12 mouse cellular contexts compared by ENCODE assay signal in genomic region chr13:100866311-100866710, GRCm38 (mm10). TPM values are rescaled to one million over a fixed set of nuclear protein-coding genes. Genes with fewer than 3 reads are reported as not detected.
DNase-seq lines count a peak whose midpoint lies in the region; ATAC-seq and TF ChIP-seq lines count a peak whose summit lies in the region.
"Had no signal": no experiment of that assay in that cellular context is flagged by ENCODE, and none has a peak within 500 bp of the region (broad histone marks: within the 10 kb centered on the region; RNA-seq: fewer than 3 reads in every experiment).

No protein-coding gene starts in this region.

- no peak overlapping the region for H3K9ac ChIP-seq in kidney, postnatal 0 days (ENCODE audit: low read depth, low read length)
- H3K9ac ChIP-seq in intestine, embryonic 16.5 days (ENCODE audit: low read depth, low read length) = no peak overlapping the region
- H3K9ac ChIP-seq in hindbrain, embryonic 12.5 days = no peak overlapping the region
- no peak overlapping the region for H3K9ac ChIP-seq in midbrain, embryonic 13.5 days (replicated peaks)
- H3K9ac ChIP-seq in midbrain, postnatal 0 days (replicated peaks; ENCODE audit: low read length, poor library complexity, severe bottlenecking) = no peak overlapping the region
- H3K9ac ChIP-seq: midbrain, embryonic 15.5 days had no signal

- no peaks in the 10 kb centered on the region for H3K4me1 ChIP-seq in kidney, postnatal 0 days (replicated peaks; ENCODE audit: insufficient read depth, low read length)
- peaks cover 5% of the 10 kb centered on the region for H3K4me1 ChIP-seq in intestine, embryonic 16.5 days (ENCODE audit: control insufficient read depth, insufficient read depth, low read length)
- H3K4me1 ChIP-seq in hindbrain, embryonic 12.5 days = peaks cover 1% of the 10 kb centered on the region; the same call in 1 of the 2 replicates
- peaks cover 1% of the 10 kb centered on the region; the same call in 1 of the 2 replicates for H3K4me1 ChIP-seq in midbrain, embryonic 13.5 days (replicated peaks)
- H3K4me1 ChIP-seq in midbrain, postnatal 0 days (ENCODE audit: insufficient read depth, low read length) = no peaks in the 10 kb centered on the region

- H3K27ac ChIP-seq in kidney, postnatal 0 days = no peak overlapping the region
- no peak overlapping the region for H3K27ac ChIP-seq in intestine, embryonic 16.5 days (ENCODE audit: low read length)
- no peak overlapping the region for H3K27ac ChIP-seq in hindbrain, embryonic 12.5 days
- no peak overlapping the region for H3K27ac ChIP-seq in midbrain, embryonic 13.5 days
- no peak overlapping the region for H3K27ac ChIP-seq in midbrain, postnatal 0 days (ENCODE audit: low read depth, low read length)
- H3K27ac ChIP-seq: midbrain, embryonic 15.5 days had no signal

- DNase-seq in kidney, postnatal 0 days (ENCODE audit: low spot score) = peak; percentile 55
- no peak for DNase-seq in kidney, postnatal 10 days
- no peak for DNase-seq in midbrain, postnatal 0 days (ENCODE audit: low spot score)
- DNase-seq: kidney, adult 8-10 months had no signal

- H3K9me3 ChIP-seq in kidney, postnatal 0 days (replicated peaks; ENCODE audit: low read length) = no peaks in the 10 kb centered on the region
- no peaks in the 10 kb centered on the region for H3K9me3 ChIP-seq in intestine, embryonic 16.5 days (ENCODE audit: control insufficient read depth, low read length)
- H3K9me3 ChIP-seq in hindbrain, embryonic 12.5 days (replicated peaks) = no peaks in the 10 kb centered on the region
- H3K9me3 ChIP-seq in midbrain, embryonic 13.5 days = no peaks in the 10 kb centered on the region
- no peaks in the 10 kb centered on the region for H3K9me3 ChIP-seq in midbrain, postnatal 0 days (ENCODE audit: low read length)
- H3K9me3 ChIP-seq: midbrain, embryonic 15.5 days had no signal

- no peak overlapping the region for H3K4me3 ChIP-seq in kidney, postnatal 0 days (replicated peaks; ENCODE audit: low read depth, low read length)
- no peak overlapping the region for H3K4me3 ChIP-seq in intestine, embryonic 16.5 days (ENCODE audit: low read length)
- H3K4me3 ChIP-seq in hindbrain, embryonic 12.5 days = no peak overlapping the region
- no peak overlapping the region for H3K4me3 ChIP-seq in midbrain, embryonic 13.5 days (replicated peaks)
- no peak overlapping the region for H3K4me3 ChIP-seq in midbrain, postnatal 0 days (ENCODE audit: low read depth, low read length)
- H3K4me3 ChIP-seq: midbrain, embryonic 15.5 days had no signal

- no peaks in the 10 kb centered on the region for H3K27me3 ChIP-seq in kidney, postnatal 0 days (ENCODE audit: insufficient read depth, low read length)
- H3K27me3 ChIP-seq in intestine, embryonic 16.5 days (replicated peaks; ENCODE audit: control insufficient read depth, insufficient read depth, low read length) = no peaks in the 10 kb centered on the region
- H3K27me3 ChIP-seq in hindbrain, embryonic 12.5 days = no peaks in the 10 kb centered on the region
- H3K27me3 ChIP-seq in midbrain, embryonic 13.5 days = no peaks in the 10 kb centered on the region
- H3K27me3 ChIP-seq in midbrain, postnatal 0 days (ENCODE audit: insufficient read depth, low read length) = no peaks in the 10 kb centered on the region
- H3K27me3 ChIP-seq: midbrain, embryonic 15.5 days had no signal

- H3K36me3 ChIP-seq in kidney, postnatal 0 days (ENCODE audit: insufficient read depth, low read length) = no peaks in the 10 kb centered on the region
- H3K36me3 ChIP-seq in intestine, embryonic 16.5 days (ENCODE audit: control insufficient read depth, insufficient read depth, low read length) = no peaks in the 10 kb centered on the region
- no peaks in the 10 kb centered on the region for H3K36me3 ChIP-seq in hindbrain, embryonic 12.5 days
- no peaks in the 10 kb centered on the region for H3K36me3 ChIP-seq in midbrain, embryonic 13.5 days
- H3K36me3 ChIP-seq in midbrain, postnatal 0 days (ENCODE audit: insufficient read depth, low read length) = no peaks in the 10 kb centered on the region
- H3K36me3 ChIP-seq: midbrain, embryonic 15.5 days had no signal

- 57% methylated on average over 6 of the region's 6 CpGs for WGBS in kidney, postnatal 0 days
- 63% methylated on average over 6 of the region's 6 CpGs for WGBS in intestine, embryonic 16.5 days
- 88% methylated on average over 6 of the region's 6 CpGs for WGBS in hindbrain, embryonic 12.5 days
- 92% methylated on average over 6 of the region's 6 CpGs for WGBS in midbrain, embryonic 13.5 days
- 86% methylated on average over 6 of the region's 6 CpGs for WGBS in midbrain, postnatal 0 days

- TF ChIP-seq CTCF in kidney, postnatal 0 days (IDR thresholded peaks at IDR 0.05; ENCODE audit: low read depth) = no peak
- no peak for TF ChIP-seq CTCF in midbrain, postnatal 0 days (IDR thresholded peaks at IDR 0.05)

- H3K4me2 ChIP-seq in kidney, postnatal 0 days (ENCODE audit: low read length) = no peak overlapping the region
- H3K4me2 ChIP-seq in intestine, embryonic 16.5 days (ENCODE audit: low read depth, low read length) = no peak overlapping the region
- no peak overlapping the region for H3K4me2 ChIP-seq in hindbrain, embryonic 12.5 days (replicated peaks)
- no peak overlapping the region for H3K4me2 ChIP-seq in midbrain, embryonic 13.5 days (replicated peaks)
- no peak overlapping the region for H3K4me2 ChIP-seq in midbrain, postnatal 0 days (ENCODE audit: low read depth, low read length, poor library complexity, severe bottlenecking)
- H3K4me2 ChIP-seq: heart, embryonic 11.5 days; midbrain, embryonic 15.5 days had no signal

- no peak for ATAC-seq in kidney, postnatal 0 days (replicated peaks; ENCODE audit: low FRiP score, low read depth)
- ATAC-seq in CD4-positive, CD25-positive, alpha-beta regulatory T cell, adult 4 months = peak; percentile 98
- peak; percentile 40; the same call in 1 of the 2 replicates for ATAC-seq in intestine, embryonic 16.5 days
- peak; percentile 84 for ATAC-seq in megakaryocyte progenitor cell, adult 5-6 weeks (replicated peaks; ENCODE audit: poor library complexity)
- ATAC-seq in hindbrain, embryonic 12.5 days (ENCODE audit: low FRiP score) = no peak
- ATAC-seq in midbrain, embryonic 13.5 days = no peak
- ATAC-seq in midbrain, postnatal 0 days (ENCODE audit: low FRiP score) = no peak; the same call in 1 of the 2 replicates
- ATAC-seq: forebrain, embryonic 14.5 days; midbrain, embryonic 15.5 days had no signal

RNA-seq across cellular contexts. Expression of gene Slc30a5, which starts 33.1 kb away (rescaled TPM):
- polyA plus RNA-seq in kidney, postnatal 0 days (2015; fragmentation: Nextera tagmentation; extraction: Ambion mirVana) = 53.0 and 54.5 TPM in 2 replicates
- polyA plus RNA-seq in CD4-positive, CD25-positive, alpha-beta regulatory T cell, adult 4 months (2017; shearing (Covaris generic)) = 10 to 100 TPM; 11.8 to 17.7 TPM
- 59.1 and 70.4 TPM in 2 replicates for polyA plus RNA-seq in intestine, embryonic 16.5 days (2015; fragmentation: Nextera tagmentation; extraction: Ambion mirVana)
- 127 and 130 TPM in 2 replicates for total RNA-seq in megakaryocyte progenitor cell, adult 5-6 weeks (2015)
- total RNA-seq in megakaryocyte progenitor cell, adult 5-6 weeks (2017) = 99.7 and 101 TPM in 2 replicates
- 43.5 and 51.2 TPM in 2 replicates for polyA plus RNA-seq in hindbrain, embryonic 12.5 days (2016; fragmentation: Nextera tagmentation; extraction: Ambion mirVana)
- 30.3 and 32.5 TPM in 2 replicates for polyA plus RNA-seq in midbrain, embryonic 13.5 days (2015; fragmentation: Nextera tagmentation; extraction: Ambion mirVana)
- 41.7 and 48.6 TPM in 2 replicates for total RNA-seq in midbrain, postnatal 0 days (2014; rRNA removed)
- polyA plus RNA-seq in midbrain, postnatal 0 days (2015; fragmentation: Nextera tagmentation; extraction: Ambion mirVana) = 21.7 and 22.3 TPM in 2 replicates

Comparison
In these comparisons a context has a peak if more than half of its experiments do, and no peak if none do; other contexts are left out.
1. ATAC-seq: peak in CD4-positive, CD25-positive, alpha-beta regulatory T cell, adult 4 months (single experiment), intestine, embryonic 16.5 days (single experiment) and megakaryocyte progenitor cell, adult 5-6 weeks (single experiment); none in kidney, postnatal 0 days (single experiment), hindbrain, embryonic 12.5 days (single experiment), midbrain, embryonic 13.5 days (single experiment) and midbrain, postnatal 0 days (single experiment).